Mouse (Mus musculus): ENCODE data around the gene Diexf. TPM values are rescaled to one million over a fixed set of nuclear protein-coding genes. Genes with fewer than 3 reads are reported as not detected.

The Diexf gene
- polyA plus RNA-seq, 1 experiment from 2014 or later, result 7.3 TPM

DNA sequence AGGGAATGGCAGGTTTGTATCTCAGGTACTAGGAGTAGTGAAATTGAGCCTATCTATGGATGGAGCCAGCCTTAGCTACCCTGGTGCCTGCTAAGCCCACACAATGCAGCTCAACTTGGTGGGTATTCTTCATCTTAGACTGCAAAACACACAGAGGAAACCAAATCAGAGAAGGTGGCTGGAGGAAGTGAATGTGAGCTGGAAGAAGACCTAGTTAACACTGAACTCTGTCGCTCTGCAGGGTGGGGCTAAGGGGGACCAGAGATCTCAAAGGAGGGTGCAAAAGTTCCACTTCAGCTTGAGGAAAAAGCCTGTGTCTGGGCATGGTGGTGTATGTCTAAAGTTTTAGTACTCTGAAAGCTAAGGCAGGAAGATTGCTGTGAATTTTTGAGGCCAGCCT is 29.5 kb upstream of the Diexf start:
- Histone ChIP-seq H3K36me3 (ENCODE audit: control insufficient read depth, insufficient read depth) (no peaks in the 10 kb centered on the region), H3K4me2 (ENCODE audit: low read depth, low read length) (no peak overlapping the region), H3K4me1 (ENCODE audit: control insufficient read depth, insufficient read depth, low read length) (peaks cover 10% of the 10 kb centered on the region), H3K9me3 (replicated peaks; ENCODE audit: control insufficient read depth, low read length) (no peaks in the 10 kb centered on the region), H3K4me3 (ENCODE audit: low read length) (no peak overlapping the region), H3K27ac (ENCODE audit: low read length) (no peak overlapping the region), H3K9ac (ENCODE audit: low read length) (no peak overlapping the region), H3K27me3 (ENCODE audit: control insufficient read depth, insufficient read depth, low read length) (no peaks in the 10 kb centered on the region)
- no peak for ATAC-seq (replicated peaks; ENCODE audit: extremely low read depth, insufficient read depth, low FRiP score)
- 61% methylated on average over 1 of the region's 1 CpGs for WGBS

DNA sequence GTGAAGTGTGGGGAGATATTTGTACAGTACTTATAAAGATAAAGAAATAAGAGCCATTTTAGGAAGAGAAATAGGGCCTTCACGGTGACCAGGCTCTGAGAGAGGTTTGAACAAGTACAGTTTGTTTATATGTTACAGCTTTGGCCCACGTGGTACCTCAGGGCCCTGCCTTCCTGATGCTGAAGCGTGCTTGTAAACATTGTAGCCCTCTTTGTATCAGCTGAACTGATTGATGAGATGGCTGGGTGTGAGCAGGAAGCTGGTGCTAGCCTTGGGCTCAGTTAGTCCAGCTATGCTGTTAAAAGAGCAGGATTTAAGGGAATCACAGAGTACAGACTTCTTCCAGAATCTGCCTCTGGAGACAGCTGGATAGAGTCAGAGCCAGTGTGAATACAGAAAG is 29.1 kb upstream of the Diexf start:
- no peak overlapping the region for H3K9ac ChIP-seq (ENCODE audit: low read length)
- H3K4me3 ChIP-seq (ENCODE audit: low read length), result no peak overlapping the region
- H3K9me3 ChIP-seq (replicated peaks; ENCODE audit: control insufficient read depth, low read length), result no peaks in the 10 kb centered on the region
- H3K36me3 ChIP-seq (ENCODE audit: control insufficient read depth, insufficient read depth), result no peaks in the 10 kb centered on the region
- no peak for ATAC-seq (replicated peaks; ENCODE audit: extremely low read depth, insufficient read depth, low FRiP score)
- no peak overlapping the region for H3K27ac ChIP-seq (ENCODE audit: low read length)
- H3K4me1 ChIP-seq (ENCODE audit: control insufficient read depth, insufficient read depth, low read length), result peaks cover 10% of the 10 kb centered on the region
- H3K4me2 ChIP-seq (ENCODE audit: low read depth, low read length), result no peak overlapping the region
- 39% methylated on average over 3 of the region's 3 CpGs for WGBS
- no peaks in the 10 kb centered on the region for H3K27me3 ChIP-seq (ENCODE audit: control insufficient read depth, insufficient read depth, low read length)

DNA sequence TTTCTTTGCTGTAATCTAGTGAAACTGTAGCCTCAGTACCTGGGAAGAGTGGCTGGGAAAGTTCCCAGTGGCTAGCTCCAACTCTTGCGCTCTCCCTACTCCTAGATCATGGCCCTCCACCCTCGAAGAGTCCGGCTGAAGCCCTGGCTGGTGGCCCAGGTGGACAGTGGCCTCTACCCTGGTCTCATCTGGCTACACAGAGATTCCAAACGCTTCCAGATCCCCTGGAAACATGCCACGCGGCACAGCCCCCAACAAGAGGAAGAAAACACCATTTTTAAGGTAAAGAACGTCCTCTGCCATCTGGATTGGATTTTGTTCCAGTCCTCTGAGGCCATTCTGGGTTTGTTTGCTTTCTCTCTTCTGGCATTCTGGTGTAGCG is 27.0 kb upstream of the Diexf start:
- H3K4me1 ChIP-seq (ENCODE audit: control insufficient read depth, insufficient read depth, low read length), result peaks cover 17% of the 10 kb centered on the region
- peaks cover 3% of the 10 kb centered on the region; the same call in 1 of the 2 replicates for H3K27me3 ChIP-seq (ENCODE audit: control insufficient read depth, insufficient read depth, low read length)
- peak overlapping the region; percentile 15; the same call in 1 of the 2 replicates for H3K27ac ChIP-seq (ENCODE audit: low read length)
- no peak for ATAC-seq (replicated peaks; ENCODE audit: extremely low read depth, insufficient read depth, low FRiP score)
- no peak overlapping the region for H3K9ac ChIP-seq (ENCODE audit: low read length)
- 68% methylated on average over 8 of the region's 8 CpGs for WGBS
- H3K36me3 ChIP-seq (ENCODE audit: control insufficient read depth, insufficient read depth), result no peaks in the 10 kb centered on the region
- no peak overlapping the region for H3K4me2 ChIP-seq (ENCODE audit: low read depth, low read length)
- no peaks in the 10 kb centered on the region for H3K9me3 ChIP-seq (replicated peaks; ENCODE audit: control insufficient read depth, low read length)
- no peak overlapping the region for H3K4me3 ChIP-seq (ENCODE audit: low read length)

DNA sequence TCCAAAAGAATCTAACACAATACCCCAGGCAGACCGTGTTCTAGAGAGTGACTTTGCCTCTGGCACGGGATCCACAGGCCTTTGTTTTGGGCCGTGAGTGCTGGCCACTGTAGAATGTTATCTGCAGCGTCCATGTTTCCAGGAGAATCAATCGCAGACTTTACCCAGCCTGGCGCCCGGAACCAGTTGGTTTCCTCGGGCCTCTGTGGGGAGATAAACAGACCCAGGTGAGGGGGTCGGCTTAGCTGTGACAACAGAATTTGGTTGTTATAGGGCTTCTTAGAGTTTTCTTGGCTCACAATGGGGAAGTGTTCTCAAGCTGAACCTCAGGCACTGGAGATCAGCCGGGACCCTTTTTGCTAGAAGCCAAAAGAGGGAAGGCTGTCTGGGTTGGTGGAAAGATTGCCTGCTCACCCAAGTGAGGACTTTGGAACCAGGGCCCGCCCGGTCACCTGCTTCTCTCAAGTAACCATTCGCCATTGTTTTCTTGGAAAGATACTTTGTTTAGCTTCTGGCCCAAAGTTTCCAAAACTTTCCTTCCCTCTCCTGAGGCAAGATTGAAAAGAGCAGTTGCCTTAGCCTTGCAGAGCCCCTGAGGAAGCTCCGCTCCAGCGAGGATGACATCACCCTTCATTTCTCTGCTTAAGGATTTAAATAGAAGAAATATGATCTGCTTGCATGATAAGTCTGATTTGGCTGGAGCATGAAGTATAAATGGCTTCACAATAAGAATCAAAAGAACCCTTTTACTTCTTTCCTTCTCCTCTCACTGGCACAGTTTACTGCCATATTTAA is 26.4 kb upstream of the Diexf start:
- Histone ChIP-seq H3K27ac (ENCODE audit: low read length) (peak overlapping the region; percentile 35; the same call in 1 of the 2 replicates), H3K27me3 (ENCODE audit: control insufficient read depth, insufficient read depth, low read length) (peaks cover 3% of the 10 kb centered on the region; the same call in 1 of the 2 replicates), H3K9me3 (replicated peaks; ENCODE audit: control insufficient read depth, low read length) (no peaks in the 10 kb centered on the region), H3K4me1 (ENCODE audit: control insufficient read depth, insufficient read depth, low read length) (peaks cover 17% of the 10 kb centered on the region), H3K36me3 (ENCODE audit: control insufficient read depth, insufficient read depth) (no peaks in the 10 kb centered on the region), H3K9ac (ENCODE audit: low read length) (no peak overlapping the region), H3K4me2 (ENCODE audit: low read depth, low read length) (no peak overlapping the region), H3K4me3 (ENCODE audit: low read length) (no peak overlapping the region)
- ATAC-seq (replicated peaks; ENCODE audit: extremely low read depth, insufficient read depth, low FRiP score), result no peak
- 52% methylated on average over 15 of the region's 15 CpGs for whole genome bisulfite sequencing

GRCm38 (mm10) chr1:193153561-193153960 is 23.5 kb upstream of the Diexf start:
- peak overlapping the region; percentile 52 for H3K4me3 ChIP-seq (ENCODE audit: low read length)
- peak overlapping the region; percentile 64 for H3K9ac ChIP-seq (ENCODE audit: low read length)
- peaks cover 14% of the 10 kb centered on the region for H3K4me1 ChIP-seq (ENCODE audit: control insufficient read depth, insufficient read depth, low read length)
- peak overlapping the region; percentile 80 for H3K4me2 ChIP-seq (ENCODE audit: low read depth, low read length)
- H3K27ac ChIP-seq (ENCODE audit: low read length), result no peak overlapping the region
- ATAC-seq (replicated peaks; ENCODE audit: extremely low read depth, insufficient read depth, low FRiP score), result no peak
- H3K9me3 ChIP-seq (replicated peaks; ENCODE audit: control insufficient read depth, low read length), result no peaks in the 10 kb centered on the region
- WGBS, result 38% methylated on average over 16 of the region's 16 CpGs
- H3K27me3 ChIP-seq (ENCODE audit: control insufficient read depth, insufficient read depth, low read length), result peaks cover 3% of the 10 kb centered on the region; the same call in 1 of the 2 replicates
- H3K36me3 ChIP-seq (ENCODE audit: control insufficient read depth, insufficient read depth), result no peaks in the 10 kb centered on the region

- peaks cover 14% of the 10 kb centered on the region for H3K4me1 ChIP-seq (ENCODE audit: control insufficient read depth, insufficient read depth, low read length)
- H3K4me3 ChIP-seq (ENCODE audit: low read length), result peak within 1 kb of the TSS; percentile 52
- peak within 1 kb of the TSS; percentile 64 for H3K9ac ChIP-seq (ENCODE audit: low read length)
- peak within 1 kb of the TSS; percentile 80 for H3K4me2 ChIP-seq (ENCODE audit: low read depth, low read length)
- no peaks in the 10 kb centered on the region for H3K36me3 ChIP-seq (ENCODE audit: control insufficient read depth, insufficient read depth)
- 1% methylated on average over 30 of the region's 30 CpGs for WGBS
- ATAC-seq (replicated peaks; ENCODE audit: extremely low read depth, insufficient read depth, low FRiP score), result peak; percentile 87
- no peak within 1 kb of the TSS for H3K27ac ChIP-seq (ENCODE audit: low read length)
- peaks cover 3% of the 10 kb centered on the region; the same call in 1 of the 2 replicates for H3K27me3 ChIP-seq (ENCODE audit: control insufficient read depth, insufficient read depth, low read length)
- no peaks in the 10 kb centered on the region for H3K9me3 ChIP-seq (replicated peaks; ENCODE audit: control insufficient read depth, low read length)
Observed at GRCm38 (mm10) chr1:193152872-193153271, 22.8 kb upstream of the Diexf start, which contains the start of gene Irf6. Gene Irf6, plus strand, starts transcription at chr1:193153111.

- H3K27ac ChIP-seq (ENCODE audit: low read length), result no peak overlapping the region
- no peak for ATAC-seq (replicated peaks; ENCODE audit: extremely low read depth, insufficient read depth, low FRiP score)
- H3K4me1 ChIP-seq (ENCODE audit: control insufficient read depth, insufficient read depth, low read length), result peaks cover 12% of the 10 kb centered on the region
- H3K36me3 ChIP-seq (ENCODE audit: control insufficient read depth, insufficient read depth), result no peaks in the 10 kb centered on the region
- peaks cover 3% of the 10 kb centered on the region; the same call in 1 of the 2 replicates for H3K27me3 ChIP-seq (ENCODE audit: control insufficient read depth, insufficient read depth, low read length)
- H3K9me3 ChIP-seq (replicated peaks; ENCODE audit: control insufficient read depth, low read length), result no peaks in the 10 kb centered on the region
- H3K9ac ChIP-seq (ENCODE audit: low read length), result no peak overlapping the region
- H3K4me2 ChIP-seq (ENCODE audit: low read depth, low read length), result no peak overlapping the region
- WGBS, result 19% methylated on average over 7 of the region's 7 CpGs
- no peak overlapping the region for H3K4me3 ChIP-seq (ENCODE audit: low read length)
Observed at GRCm38 (mm10) chr1:193151134-193151533, 21.1 kb upstream of the Diexf start.

GRCm38 (mm10) chr1:193149231-193149630 is 19.2 kb upstream of the Diexf start:
- no peaks in the 10 kb centered on the region for H3K36me3 ChIP-seq (ENCODE audit: control insufficient read depth, insufficient read depth)
- H3K9me3 ChIP-seq (replicated peaks; ENCODE audit: control insufficient read depth, low read length), result no peaks in the 10 kb centered on the region
- H3K9ac ChIP-seq (ENCODE audit: low read length), result no peak overlapping the region
- ATAC-seq (replicated peaks; ENCODE audit: extremely low read depth, insufficient read depth, low FRiP score), result 0 out of 2 replicates have a peak, but pooled peaks have one; percentile 8
- peaks cover 3% of the 10 kb centered on the region; the same call in 1 of the 2 replicates for H3K27me3 ChIP-seq (ENCODE audit: control insufficient read depth, insufficient read depth, low read length)
- no peak overlapping the region for H3K27ac ChIP-seq (ENCODE audit: low read length)
- 52% methylated on average over 3 of the region's 3 CpGs for WGBS
- no peak overlapping the region for H3K4me2 ChIP-seq (ENCODE audit: low read depth, low read length)
- H3K4me3 ChIP-seq (ENCODE audit: low read length), result no peak overlapping the region
- H3K4me1 ChIP-seq (ENCODE audit: control insufficient read depth, insufficient read depth, low read length), result peaks cover 12% of the 10 kb centered on the region

DNA sequence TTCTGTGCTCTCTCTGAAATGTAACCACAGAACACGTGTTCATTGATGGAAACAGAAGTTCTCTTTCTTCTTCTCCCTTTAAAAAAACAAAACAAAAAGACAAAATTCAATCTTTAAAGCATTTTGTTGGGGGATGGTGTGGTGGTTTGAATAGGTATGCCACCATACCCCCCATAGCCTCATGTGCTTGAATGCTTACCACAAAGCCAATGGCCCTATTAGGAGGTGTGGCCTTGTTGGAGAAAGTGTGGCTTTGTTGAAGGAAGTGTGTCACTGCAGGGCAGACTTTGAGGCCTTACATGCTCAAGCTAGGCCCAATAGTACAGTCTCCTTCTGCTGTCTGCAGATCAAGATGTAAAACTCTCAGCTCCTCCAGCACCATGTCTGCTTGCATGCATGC is 16.3 kb upstream of the Diexf start:
- H3K4me3 ChIP-seq (ENCODE audit: low read length), result no peak overlapping the region
- H3K4me1 ChIP-seq (ENCODE audit: control insufficient read depth, insufficient read depth, low read length), result peaks cover 4% of the 10 kb centered on the region
- no peak overlapping the region for H3K4me2 ChIP-seq (ENCODE audit: low read depth, low read length)
- WGBS, result 78% methylated on average over 1 of the region's 1 CpGs
- H3K36me3 ChIP-seq (ENCODE audit: control insufficient read depth, insufficient read depth), result no peaks in the 10 kb centered on the region
- no peaks in the 10 kb centered on the region for H3K27me3 ChIP-seq (ENCODE audit: control insufficient read depth, insufficient read depth, low read length)
- no peak overlapping the region for H3K9ac ChIP-seq (ENCODE audit: low read length)
- H3K9me3 ChIP-seq (replicated peaks; ENCODE audit: control insufficient read depth, low read length), result no peaks in the 10 kb centered on the region
- no peak for ATAC-seq (replicated peaks; ENCODE audit: extremely low read depth, insufficient read depth, low FRiP score)
- H3K27ac ChIP-seq (ENCODE audit: low read length), result no peak overlapping the region

Data from heart, embryonic 16.5 days (tissue).